Mouse (Mus musculus) frontal cortex, adult (tissue): ENCODE measurements around the gene Tmem132a.
A peak's percentile ranks its signal among the peaks of the same experiment; 100 is the strongest.

Source experiments
- ATAC-seq: cut with Nextera tagmentation; 2 replicates; pipeline ENCODE4 v1.9.2; 2017; ENCODE audit warnings: mild to moderate bottlenecking, moderate library complexity, mixed read lengths; ENCODE audit not compliant: low TSS enrichment

The Tmem132a gene

DNA sequence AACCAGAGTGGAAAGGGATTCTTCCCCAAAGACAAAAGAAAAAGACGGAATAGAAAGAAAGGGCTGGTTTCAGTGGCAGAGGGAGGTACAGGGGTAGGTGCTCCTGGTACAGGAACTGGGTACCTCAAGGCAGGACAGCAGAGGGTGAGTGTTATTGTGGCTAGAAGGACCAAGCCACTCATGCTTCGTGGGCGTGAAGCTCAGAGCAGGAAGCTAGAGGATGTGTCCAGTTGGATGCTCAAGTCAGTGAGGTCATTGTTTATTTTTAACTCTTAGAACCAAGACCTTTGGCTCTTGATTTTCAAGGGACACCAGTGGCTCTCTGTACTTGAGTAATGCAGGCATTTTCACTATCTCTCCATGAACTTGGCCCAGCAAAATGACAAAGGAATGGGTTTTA lies 37.7 kb downstream of the Tmem132a start:
- ATAC-seq = no peak

DNA sequence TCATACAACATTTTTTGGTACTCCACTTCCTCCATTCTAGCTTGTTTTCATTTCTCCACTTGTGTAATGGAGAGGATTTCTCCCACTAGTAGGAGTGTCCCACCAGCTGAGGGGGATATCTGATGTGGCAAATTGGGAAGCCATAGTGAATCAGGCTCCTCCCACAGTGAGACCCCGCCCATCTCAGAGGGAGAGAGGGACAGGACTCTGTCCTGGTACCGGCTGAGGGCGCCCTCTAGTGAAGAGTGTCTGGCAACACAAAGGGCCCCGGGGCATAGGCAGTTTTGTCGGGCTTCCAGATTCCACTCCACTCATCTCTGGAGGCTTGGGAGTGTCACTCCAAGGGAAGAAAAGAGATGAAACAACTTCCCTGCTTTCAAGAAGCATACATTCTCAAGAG lies 38.3 kb downstream of the Tmem132a start:
- peak; percentile 69; the same call in 1 of the 2 replicates for ATAC-seq

- no peak for ATAC-seq
Measured at GRCm38 (mm10) chr19:10829436-10830175, 40.1 kb downstream of the Tmem132a start, which contains the start of gene Cd6. Cd6 (minus strand) TSS chr19:10830058.

- no peak for ATAC-seq
Measured at GRCm38 (mm10) chr19:10828321-10828720, 41.4 kb downstream of the Tmem132a start.

GRCm38 (mm10) chr19:10824061-10824460 lies 45.7 kb downstream of the Tmem132a start:
- ATAC-seq = no peak

DNA sequence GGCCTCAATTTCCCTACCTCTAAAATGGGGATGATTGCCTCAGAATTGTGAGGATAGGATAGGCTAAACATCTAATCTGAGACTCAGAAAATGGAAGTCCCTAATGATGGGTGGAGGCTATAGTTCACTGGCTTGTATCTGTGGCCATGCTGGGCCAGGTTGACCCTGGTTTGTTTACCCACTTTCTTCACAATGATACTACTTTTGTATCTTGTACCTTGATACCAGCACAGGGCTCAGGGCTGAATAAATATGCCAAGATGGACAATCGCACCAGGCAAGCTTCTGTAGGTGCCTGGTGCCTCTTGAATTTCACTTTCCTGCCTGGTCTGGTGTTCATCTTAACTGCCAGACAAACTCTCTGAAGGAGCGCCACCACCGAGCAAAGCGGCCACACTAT lies 47.2 kb downstream of the Tmem132a start:
- ATAC-seq = no peak

GRCm38 (mm10) chr19:10821319-10821718 lies 48.4 kb downstream of the Tmem132a start:
- ATAC-seq = no peak

DNA sequence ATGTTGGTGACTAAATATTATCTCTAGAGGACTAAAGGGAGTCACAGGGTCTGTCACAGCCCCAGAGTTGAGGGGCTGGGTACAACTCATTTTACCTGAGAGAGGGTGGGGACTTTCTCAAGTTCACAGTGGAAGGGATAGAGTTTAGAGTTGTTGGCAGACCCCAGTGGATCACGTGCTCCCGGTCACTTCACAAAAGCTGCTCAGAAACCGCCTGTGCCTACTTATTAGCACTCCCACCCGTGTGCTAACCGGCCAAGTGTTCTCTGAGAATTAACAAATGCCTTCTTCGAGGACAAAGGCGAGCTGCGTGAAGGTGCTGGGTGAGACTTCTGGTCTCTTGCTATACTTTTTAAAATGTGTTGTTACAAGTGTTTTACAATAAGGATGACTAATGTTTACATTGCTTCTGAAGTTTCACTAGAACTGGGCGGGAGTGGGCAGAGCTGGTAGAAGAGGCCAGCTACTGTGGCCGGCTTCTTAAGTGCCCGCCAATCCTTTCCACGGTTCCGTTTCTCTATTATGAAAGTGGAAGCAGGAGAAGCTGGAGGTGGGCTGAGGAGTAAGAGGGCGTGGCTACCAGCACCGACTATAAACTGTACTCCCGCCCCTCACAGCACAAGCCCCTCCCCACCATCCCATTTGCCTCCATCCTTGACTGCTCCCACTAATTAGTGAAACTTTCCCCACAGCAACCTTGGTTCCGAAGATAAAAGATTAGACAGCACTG lies 51.4 kb downstream of the Tmem132a start:
- peak; percentile 78; the same call in 1 of the 2 replicates for ATAC-seq

DNA sequence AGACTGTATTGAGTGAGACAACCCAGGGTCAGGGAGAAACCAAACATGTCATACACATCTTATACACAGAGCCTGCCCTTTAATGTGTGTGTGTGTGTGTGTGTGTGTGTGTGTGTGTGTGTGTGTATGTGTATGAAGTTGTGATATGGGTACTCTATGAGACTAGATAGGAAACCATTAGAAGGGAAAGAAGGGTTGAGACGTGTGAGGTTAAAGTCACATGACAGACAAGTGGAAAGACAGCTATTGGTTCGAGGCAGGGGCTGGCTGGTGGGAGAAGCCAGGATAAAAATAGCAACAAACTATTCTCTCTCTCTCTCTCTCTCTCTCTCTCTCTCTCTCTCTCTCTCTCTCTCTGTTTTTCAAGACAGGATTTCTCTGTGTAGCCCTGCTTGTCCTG lies 53.3 kb downstream of the Tmem132a start:
- no peak for ATAC-seq

DNA sequence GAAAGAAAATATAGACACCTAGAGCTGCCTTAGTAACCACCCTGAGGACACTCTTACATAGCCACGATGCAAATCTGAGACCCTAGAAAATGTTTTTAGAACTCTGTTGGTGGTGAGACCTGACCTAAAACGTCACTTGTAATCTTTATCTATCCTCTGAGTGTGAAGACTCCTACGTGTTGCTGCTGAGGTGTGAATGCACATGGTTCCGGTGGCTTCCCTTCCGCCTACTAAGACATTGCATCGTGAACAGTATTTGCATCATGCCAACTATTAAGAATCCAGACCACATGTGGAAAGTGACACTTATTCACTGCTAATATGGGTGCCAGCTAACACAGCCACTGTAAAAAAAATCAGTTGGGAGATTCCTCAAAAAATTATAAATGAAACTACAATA lies 53.9 kb downstream of the Tmem132a start:
- ATAC-seq = no peak

- no peak for ATAC-seq
Measured at GRCm38 (mm10) chr19:10813905-10814304, 55.8 kb downstream of the Tmem132a start.

GRCm38 (mm10) chr19:10813039-10813438 lies 56.7 kb downstream of the Tmem132a start:
- ATAC-seq = no peak

DNA sequence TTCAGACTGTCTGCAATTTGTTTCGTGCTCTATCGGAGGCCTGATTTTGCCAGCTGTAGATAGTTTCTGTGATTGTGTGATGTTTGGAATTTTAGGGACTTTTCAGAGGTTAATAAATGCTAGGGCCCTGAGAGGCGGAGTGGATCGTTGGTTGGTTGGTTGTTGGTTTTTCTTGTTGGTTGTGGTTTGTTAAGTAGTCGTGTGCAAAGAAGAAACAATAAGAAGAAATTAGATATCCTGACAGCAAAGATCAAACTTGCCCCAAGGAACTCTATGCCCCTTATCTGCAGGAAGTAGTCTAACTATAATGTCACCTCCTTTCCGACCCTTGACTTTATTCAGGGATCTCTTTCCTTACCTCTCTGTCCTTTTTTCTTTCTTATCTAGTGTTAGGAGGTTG lies 58.3 kb downstream of the Tmem132a start:
- ATAC-seq = no peak

GRCm38 (mm10) chr19:10810176-10810492 lies 59.6 kb downstream of the Tmem132a start:
- ATAC-seq = no peak

DNA sequence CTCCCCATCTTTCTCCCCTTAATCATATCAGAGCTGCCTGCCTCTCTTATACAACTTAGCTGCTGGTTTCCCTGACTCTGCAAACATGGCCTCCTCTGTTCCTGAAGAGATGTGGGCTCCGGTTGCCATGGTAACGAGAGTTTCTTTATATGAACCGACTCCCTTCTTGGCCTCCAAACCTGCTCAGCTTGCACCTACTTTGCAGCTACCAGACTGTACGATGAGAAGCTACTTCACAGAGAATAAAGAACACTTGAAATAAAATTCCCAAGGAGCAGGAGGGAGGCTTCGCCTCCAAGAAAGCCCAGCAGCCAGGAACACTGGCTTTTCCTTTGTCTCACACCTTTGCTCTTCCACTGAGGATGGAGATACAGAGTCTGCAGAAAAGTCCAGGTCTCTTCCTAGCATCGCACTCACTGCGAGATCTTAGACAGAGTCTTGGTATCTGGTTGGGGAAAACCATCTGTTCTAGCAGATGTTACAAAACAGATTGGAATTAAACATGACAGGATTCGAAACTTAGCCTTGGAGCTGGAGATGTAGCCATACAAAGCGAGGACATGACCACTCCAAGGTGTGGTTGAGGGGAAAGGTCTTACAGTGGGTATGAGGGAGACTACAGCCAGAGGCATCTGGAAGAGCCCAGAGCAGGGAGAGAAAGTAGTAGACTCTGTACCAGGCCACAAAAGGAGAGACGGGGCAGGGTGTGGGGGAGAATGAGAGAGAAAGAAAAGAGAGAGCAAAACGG lies 60.1 kb downstream of the Tmem132a start:
- ATAC-seq = peak; percentile 94

- ATAC-seq = no peak
Measured at GRCm38 (mm10) chr19:10808524-10809233, 61.1 kb downstream of the Tmem132a start.
